Mouse (Mus musculus) intestine, postnatal 0 days (tissue): ENCODE results near the gene Pou2f1. TPM values are rescaled to one million over a fixed set of nuclear protein-coding genes. Genes with fewer than 3 reads are reported as not detected.

Experiments
- ATAC-seq: fragments of 200-750 bp; cut with Nextera tagmentation; 2 replicates; pipeline ENCODE4 v1.8.0; 2017; ENCODE audit warnings: mild to moderate bottlenecking, moderate TSS enrichment, moderate library complexity
- H3K27ac ChIP-seq: fragments of 300-500 bp; sonication (generic); 2 replicates; pipeline ENCODE4 v1.5.1; 2014; ENCODE audit warnings: mild to moderate bottlenecking, low read depth, low read length, moderate library complexity
- H3K27me3 ChIP-seq: fragments of 300-500 bp; sonication (generic); replicated peaks from 2 replicates; pipeline ENCODE4 v1.6.1; 2014; ENCODE audit warnings: low read length, mixed read lengths; ENCODE audit not compliant: control insufficient read depth, insufficient read depth
- H3K36me3 ChIP-seq: fragments of 300-500 bp; sonication (generic); 2 replicates; pipeline ENCODE4 v1.6.1; 2014; ENCODE audit warnings: mild to moderate bottlenecking, moderate library complexity; ENCODE audit not compliant: control insufficient read depth, insufficient read depth
- H3K4me1 ChIP-seq: fragments of 300-500 bp; sonication (generic); replicated peaks from 2 replicates; pipeline ENCODE4 v1.6.1; 2014; ENCODE audit warnings: antibody characterized with exemption, low read length, mixed read lengths; ENCODE audit not compliant: control insufficient read depth, insufficient read depth
- H3K4me2 ChIP-seq: fragments of 300-500 bp; sonication (generic); replicated peaks from 2 replicates; pipeline ENCODE4 v1.6.1; 2014; ENCODE audit warnings: low read depth, mild to moderate bottlenecking, moderate library complexity
- H3K4me3 ChIP-seq: fragments of 300-500 bp; sonication (generic); 2 replicates; pipeline ENCODE4 v1.5.1; 2014; ENCODE audit warnings: low read depth, low read length
- H3K9ac ChIP-seq: fragments of 300-500 bp; sonication (generic); 2 replicates; pipeline ENCODE4 v1.6.1; 2014; ENCODE audit warnings: mild to moderate bottlenecking, low read depth, low read length
- H3K9me3 ChIP-seq: fragments of 300-500 bp; sonication (generic); 2 replicates; pipeline ENCODE4 v1.6.1; 2016; ENCODE audit warnings: mixed run types; ENCODE audit not compliant: control insufficient read depth
- CTCF ChIP-seq: sonication (generic); IDR thresholded peaks from 2 replicates; pipeline ENCODE4 v1.5.1; 2016; ENCODE audit warnings: low read depth, mild to moderate bottlenecking, control low read depth, antibody characterized with exemption, moderate library complexity
- WGBS: fragments of 180-500 bp; shearing (Covaris S2); extraction: QIAGEN DNeasy Blood & Tissue Kit; methylation state at CpG from one replicate; pipeline ENCODE4 v1.1.7; 2014; 5-methylcytosine and 5-hydroxymethylcytosine counted together
- polyA plus RNA-seq: library from polyadenylated mRNA; unstranded; fragments of >200 nt; fragmentation: Nextera tagmentation; extraction: Ambion mirVana; gene quantifications from 2 replicates; pipeline ENCODE4 v1.2.1, GENCODE M21; 2015

Pou2f1 gene
- polyA plus RNA-seq, 1 experiment from 2014 or later = 6.1 TPM

DNA sequence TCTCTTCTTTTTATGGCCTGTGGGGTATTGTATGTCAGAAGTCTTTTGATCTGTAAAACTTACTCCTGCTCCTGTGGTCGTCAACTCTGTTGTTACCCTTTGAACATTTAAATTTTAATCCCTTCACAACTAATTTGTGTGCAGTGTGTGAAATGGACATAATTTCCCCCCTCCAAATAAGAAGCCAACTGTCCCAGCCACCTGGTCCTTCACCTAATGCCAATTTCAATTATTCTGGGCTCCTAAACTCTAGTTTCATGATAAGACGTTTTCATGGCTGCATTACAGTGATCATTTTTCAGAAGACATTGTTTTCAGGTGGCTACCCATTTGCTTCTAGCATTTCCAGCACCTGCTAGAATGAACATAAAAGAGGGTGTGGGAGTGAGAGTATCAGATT lies 13.9 kb downstream of the Pou2f1 start:
- Histone ChIP-seq H3K4me3 (no peak overlapping the region), H3K4me1 (0 out of 2 replicates have a peak, but pooled peaks cover 2% of the 10 kb centered on the region), H3K27me3 (no peaks in the 10 kb centered on the region), H3K9ac (no peak overlapping the region), H3K9me3 (no peaks in the 10 kb centered on the region), H3K4me2 (no peak overlapping the region), H3K36me3 (no peaks in the 10 kb centered on the region), H3K27ac (no peak overlapping the region)
- TF ChIP-seq CTCF = no peak
- WGBS = 54% methylated on average over 2 of the region's 2 CpGs
- peak; percentile 28; the same call in 1 of the 2 replicates for ATAC-seq

DNA sequence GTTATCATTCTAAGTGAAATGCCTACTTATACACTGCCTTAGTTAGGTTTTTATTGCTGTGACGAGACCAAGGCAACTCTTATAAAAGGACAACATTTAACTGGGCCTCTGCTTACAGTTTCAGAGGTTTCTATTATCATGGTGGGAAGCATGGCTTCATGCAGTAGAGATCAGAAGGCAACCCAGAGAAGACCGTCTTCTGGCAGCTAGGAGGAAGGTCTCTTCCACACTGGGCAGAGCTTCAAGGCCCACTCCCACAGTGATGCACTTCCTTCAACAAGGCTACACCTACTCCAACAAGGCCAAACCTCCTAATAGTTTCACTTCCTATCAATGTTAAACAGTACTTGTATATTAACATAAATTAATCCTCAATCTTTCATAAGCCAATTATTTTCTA lies 14.4 kb downstream of the Pou2f1 start:
- WGBS = 82% methylated on average over 2 of the region's 2 CpGs

DNA sequence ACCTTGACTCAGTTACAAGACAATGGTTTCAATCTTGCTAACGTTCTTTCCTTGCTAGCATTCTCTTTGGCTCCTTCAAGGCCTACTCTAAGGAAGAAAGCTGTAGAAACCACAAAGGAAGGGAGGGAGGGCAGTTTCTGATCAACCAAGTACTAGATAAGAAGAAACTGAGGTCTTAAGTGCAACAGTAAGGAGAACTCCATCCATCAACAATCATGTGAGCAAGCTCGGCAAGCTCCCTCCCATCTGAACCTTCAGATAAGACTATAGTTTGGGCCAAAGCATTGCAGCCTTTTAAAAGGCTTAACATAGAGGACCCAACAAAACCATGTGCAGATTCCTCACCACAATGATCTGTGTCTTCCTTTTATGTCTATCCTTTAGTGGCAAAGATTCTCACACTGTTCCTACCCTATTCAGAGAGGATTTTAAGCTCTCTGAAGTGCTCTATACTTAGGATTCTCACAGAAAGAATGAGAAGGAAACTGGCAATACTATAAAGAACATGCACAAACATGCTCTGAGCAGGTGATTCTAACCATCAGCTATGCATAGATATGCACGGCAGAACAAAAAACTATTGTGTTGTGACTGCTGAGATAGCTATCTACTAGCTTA lies 16.6 kb downstream of the Pou2f1 start:
- TF ChIP-seq CTCF = no peak
- no peaks in the 10 kb centered on the region for H3K27me3 ChIP-seq
- H3K4me1 ChIP-seq = 0 out of 2 replicates have a peak, but pooled peaks cover 2% of the 10 kb centered on the region
- H3K9me3 ChIP-seq = no peaks in the 10 kb centered on the region
- H3K4me3 ChIP-seq = no peak overlapping the region
- 53% methylated on average over 3 of the region's 3 CpGs for WGBS
- no peak overlapping the region for H3K4me2 ChIP-seq
- no peak overlapping the region for H3K27ac ChIP-seq
- no peaks in the 10 kb centered on the region for H3K36me3 ChIP-seq
- H3K9ac ChIP-seq = no peak overlapping the region
- ATAC-seq = no peak

More for the DNA sequence above, 14.4 kb downstream of the Pou2f1 start:
- no peak overlapping the region for H3K9ac ChIP-seq
- no peak for ATAC-seq
- no peak overlapping the region for H3K27ac ChIP-seq
- TF ChIP-seq CTCF = no peak
- H3K9me3 ChIP-seq = no peaks in the 10 kb centered on the region
- H3K27me3 ChIP-seq = no peaks in the 10 kb centered on the region
- no peak overlapping the region for H3K4me2 ChIP-seq
- 0 out of 2 replicates have a peak, but pooled peaks cover 2% of the 10 kb centered on the region for H3K4me1 ChIP-seq
- no peaks in the 10 kb centered on the region for H3K36me3 ChIP-seq
- H3K4me3 ChIP-seq = no peak overlapping the region

DNA sequence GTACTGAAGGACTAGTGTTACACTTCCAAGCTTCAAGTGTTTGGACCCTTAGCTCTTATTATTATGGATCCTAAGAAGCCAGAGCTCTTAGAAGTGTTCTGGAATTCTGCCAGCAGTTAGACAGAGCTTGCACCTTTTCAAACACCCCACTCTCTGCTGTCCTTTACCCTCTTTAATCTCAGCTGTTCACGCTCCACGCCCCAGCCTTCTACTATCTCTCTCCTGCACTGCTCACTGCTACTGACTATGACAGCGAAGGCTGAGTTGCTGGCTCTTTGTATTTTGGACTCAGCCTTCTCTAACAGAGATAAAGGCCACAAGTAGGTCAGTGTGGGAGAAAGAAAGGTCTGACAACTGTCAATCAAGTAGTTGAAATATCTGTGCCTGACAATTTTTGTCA lies 17.3 kb downstream of the Pou2f1 start:
- TF ChIP-seq CTCF = no peak
- 43% methylated on average over 3 of the region's 3 CpGs for WGBS
- peak; percentile 68; the same call in 1 of the 2 replicates for ATAC-seq

DNA sequence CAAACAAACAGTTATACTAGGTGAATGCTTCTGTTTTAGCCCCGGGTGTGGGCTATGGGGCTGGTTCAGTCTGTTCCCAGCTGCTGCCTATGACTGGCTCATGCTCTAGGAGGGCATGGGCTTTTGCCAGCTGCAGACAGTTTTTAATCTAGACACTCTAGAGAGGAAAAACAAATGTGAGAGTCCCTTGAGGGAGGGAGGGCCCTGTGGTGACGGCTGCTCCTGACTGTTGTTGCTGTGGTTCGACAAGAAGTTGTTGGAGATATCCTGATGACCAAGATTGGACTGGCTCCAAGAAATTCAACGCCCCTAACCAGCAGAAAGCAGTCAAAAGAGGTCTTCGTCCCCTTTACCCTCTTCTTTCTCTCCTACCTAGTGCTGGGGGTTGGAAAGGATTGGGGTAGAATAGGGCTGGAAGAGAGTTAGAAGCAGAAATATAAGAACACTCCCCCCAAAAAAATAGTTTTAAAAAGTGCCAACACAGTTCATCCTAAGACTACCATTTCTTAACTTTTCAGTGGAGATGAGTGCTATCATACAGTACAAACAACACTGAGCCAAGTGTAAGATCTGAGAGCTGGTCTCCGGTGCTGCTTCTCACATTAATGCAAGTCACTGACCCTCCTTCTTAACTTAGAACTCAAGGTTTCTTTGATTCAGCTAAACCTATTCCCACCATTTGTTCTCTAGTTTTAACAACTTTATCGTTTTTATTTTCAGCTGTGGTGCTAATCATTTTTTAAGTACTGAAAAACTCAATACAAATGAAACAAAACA lies 25.6 kb downstream of the Pou2f1 start:
- H3K9ac ChIP-seq = no peak overlapping the region
- no peak overlapping the region for H3K4me3 ChIP-seq
- H3K4me1 ChIP-seq = no peaks in the 10 kb centered on the region
- WGBS = 65% methylated on average over 7 of the region's 7 CpGs
- no peaks in the 10 kb centered on the region for H3K36me3 ChIP-seq
- ATAC-seq = no peak
- TF ChIP-seq CTCF = no peak
- no peak overlapping the region for H3K27ac ChIP-seq
- H3K9me3 ChIP-seq = no peaks in the 10 kb centered on the region
- H3K4me2 ChIP-seq = no peak overlapping the region
- H3K27me3 ChIP-seq = no peaks in the 10 kb centered on the region

More for the DNA sequence above, 17.3 kb downstream of the Pou2f1 start:
- Histone ChIP-seq H3K9me3 (no peaks in the 10 kb centered on the region), H3K27me3 (no peaks in the 10 kb centered on the region), H3K9ac (no peak overlapping the region), H3K4me2 (no peak overlapping the region), H3K4me1 (0 out of 2 replicates have a peak, but pooled peaks cover 2% of the 10 kb centered on the region), H3K4me3 (no peak overlapping the region), H3K36me3 (no peaks in the 10 kb centered on the region), H3K27ac (no peak overlapping the region)

DNA sequence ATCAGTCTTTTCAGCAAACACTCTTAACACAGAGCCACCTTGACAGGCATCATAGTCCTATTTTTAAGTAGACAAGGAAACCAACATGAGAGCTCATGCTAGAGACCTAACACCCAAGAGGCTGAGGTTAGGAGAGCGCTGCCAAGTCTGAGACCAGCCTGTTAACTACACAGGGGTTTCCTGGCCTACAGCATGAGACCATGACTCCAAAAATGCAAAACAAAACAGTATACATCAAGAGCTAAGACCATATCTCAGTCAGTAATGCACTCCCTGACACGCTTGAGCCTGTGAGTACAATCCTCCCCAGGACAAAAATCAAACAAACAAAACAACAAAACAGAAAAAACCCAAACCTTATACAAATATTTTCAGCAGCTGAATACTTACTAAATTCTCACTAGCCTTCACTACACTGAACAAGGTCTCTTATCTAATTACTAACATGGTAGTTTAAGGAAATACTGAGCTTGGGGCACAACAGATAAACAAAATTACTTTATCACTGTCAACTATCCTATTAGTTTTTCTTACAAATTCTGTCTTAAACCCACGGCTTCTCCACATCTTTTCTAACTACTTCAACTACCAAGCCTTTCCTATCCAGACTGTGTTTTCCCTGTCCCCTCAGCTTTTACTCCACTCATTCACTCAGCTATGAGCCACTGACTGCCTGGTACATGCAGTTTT lies 33.3 kb downstream of the Pou2f1 start:
- ATAC-seq = no peak
- H3K4me2 ChIP-seq = no peak overlapping the region
- H3K9ac ChIP-seq = no peak overlapping the region
- no peaks in the 10 kb centered on the region for H3K9me3 ChIP-seq
- H3K4me1 ChIP-seq = no peaks in the 10 kb centered on the region
- no peak for TF ChIP-seq CTCF
- H3K36me3 ChIP-seq = no peaks in the 10 kb centered on the region
- no peak overlapping the region for H3K4me3 ChIP-seq
- WGBS = 92% methylated on average over 3 of the region's 3 CpGs
- H3K27ac ChIP-seq = no peak overlapping the region
- H3K27me3 ChIP-seq = no peaks in the 10 kb centered on the region
